ENCODE assay signal across 8 mouse cellular contexts in genomic region chr5:21185764-21186685, GRCm38 (mm10). TPM values are rescaled to one million over a fixed set of nuclear protein-coding genes. Genes with fewer than 3 reads are reported as not detected.
A peak's percentile ranks its signal among the peaks of the same experiment; 100 is the strongest.
DNase-seq lines count a peak whose midpoint lies in the region; ATAC-seq and TF ChIP-seq lines count a peak whose summit lies in the region.

TSS of gene Gsap (plus strand) at chr5:21186255.

- H3K4me2 ChIP-seq in hindbrain, embryonic 13.5 days, result peak within 1 kb of the TSS; percentile 75

- CTCF ChIA-PET in Patski (lab: Charles Lee), result interaction anchor here (1.0 kb wide), 1 partner anchor 45 kb away, joined by 3 read pairs; no protein-coding TSS in a partner anchor

- TF ChIP-seq CTCF in Patski (IDR thresholded peaks at IDR 0.05), result no peak
- TF ChIP-seq CTCF in left cerebral cortex, adult 2 months (IDR thresholded peaks at IDR 0.05), result no peak

- H3K9me3 ChIP-seq in hindbrain, embryonic 13.5 days, result peaks cover 2% of the 10 kb centered on the region; the same call in 1 of the 2 replicates

- H3K36me3 ChIP-seq in hindbrain, embryonic 13.5 days, result no peaks in the 10 kb centered on the region

- peak within 1 kb of the TSS; percentile 76 for H3K9ac ChIP-seq in hindbrain, embryonic 13.5 days

- POLR2A ChIA-PET in Patski (lab: Charles Lee), result interaction anchor here (0.6 kb wide), 1 partner anchor 15 kb away, joined by 3 read pairs; no protein-coding TSS in a partner anchor

- H3K4me3 ChIP-seq in hindbrain, embryonic 13.5 days, result peak within 1 kb of the TSS; percentile 55
- H3K4me3 ChIP-seq in left cerebral cortex, adult 2 months, result peak within 1 kb of the TSS; percentile 60

- peaks cover 21% of the 10 kb centered on the region for H3K4me1 ChIP-seq in hindbrain, embryonic 13.5 days (replicated peaks)

- ATAC-seq in Patski, result peak; percentile 96
- peak; percentile 89 for ATAC-seq in hindbrain, embryonic 13.5 days (ENCODE audit: low FRiP score)
- ATAC-seq in megakaryocyte, adult 5-6 weeks (ENCODE audit: poor library complexity, severe bottlenecking), result peak; percentile 78

- no peak for DNase-seq in Patski (ENCODE audit: low read depth, low spot score)
- peak; percentile 69 for DNase-seq in cerebellum, adult 9-11 months
- DNase-seq in frontal cortex, postnatal 10 days (ENCODE audit: low spot score in 2 of 2), result peak; percentile 36 to 44
- DNase-seq in left cerebral cortex, adult 2 months (ENCODE audit: extremely low spot score in 1 of 2, low spot score in 2 of 2), result peak; percentile 60 to 61
- DNase-seq in retina, postnatal 7 days (ENCODE audit: low read depth, low spot score), result peak; percentile 21
- peak; percentile 56 for DNase-seq in urinary bladder, adult 2 months (ENCODE audit: low spot score)

- peak within 1 kb of the TSS; percentile 58 for H3K27ac ChIP-seq in hindbrain, embryonic 13.5 days
- no peak within 1 kb of the TSS; the same call in 1 of the 2 replicates for H3K27ac ChIP-seq in left cerebral cortex, adult 2 months

- intact Hi-C loops in left cerebral cortex, adult 2 months (cut with DNase I), result no loop called here

- H3K27me3 ChIP-seq in Patski, result no peaks in the 10 kb centered on the region
- no peaks in the 10 kb centered on the region for H3K27me3 ChIP-seq in hindbrain, embryonic 13.5 days

- in situ Hi-C loops in Patski (cut with MboI; ENCODE audit: low pct_unique_long_range_greater_than_20kb), result no loop called here

- 3% methylated on average over 43 of the region's 43 CpGs for WGBS in hindbrain, embryonic 13.5 days

RNA-seq across cellular contexts. Expression of gene Gsap, which starts in this region (rescaled TPM):
- polyA plus RNA-seq in Patski (2021), result 5.7 TPM
- polyA plus RNA-seq in hindbrain, embryonic 13.5 days (2015; fragmentation: Nextera tagmentation; extraction: Ambion mirVana), result 9.9 TPM in 2 replicates
- 1 to 10 TPM; 4.6 to 6.4 TPM for total RNA-seq in left cerebral cortex, adult 2 months (2021)
- 38.0 and 40.0 TPM in 2 replicates for total RNA-seq in megakaryocyte, adult 5-6 weeks (2015)
- total RNA-seq in megakaryocyte, adult 5-6 weeks (2017), result 41.5 and 45.3 TPM in 2 replicates
- 3.4 and 3.7 TPM in 2 replicates for polyA plus RNA-seq in urinary bladder, adult 2 months (2012; rRNA removed)

Comparison
In these comparisons a context has a peak if more than half of its experiments do, and no peak if none do; other contexts are left out.
1. RNA of gene Gsap (total RNA-seq): 38.0 to 45.3 TPM in megakaryocyte, adult 5-6 weeks; 4.6 to 6.4 TPM in left cerebral cortex, adult 2 months; every median in the first group is over 4 times any median in the second.
2. Peak in every context shown above with its lines, with median percentiles within 50 percentile points of each other: ATAC-seq.